Mouse (Mus musculus) cortical plate, adult 2 months (tissue): ENCODE data around the gene Tbc1d30.

Experiments used
- CTCF ChIP-seq: fragments of 200-500 bp; IDR thresholded peaks from 2 replicates; pipeline ENCODE4 v1.5.1; 2011; ENCODE audit warnings: mild to moderate bottlenecking, control low read depth, low read length; ENCODE audit not compliant: insufficient read depth; ENCODE audit errors: extremely low read depth
- POLR2A ChIP-seq: fragments of 200-500 bp; IDR thresholded peaks from 2 replicates; pipeline ENCODE4 v1.6.1; 2011; ENCODE audit warnings: mild to moderate bottlenecking, low read length, control low read depth; ENCODE audit not compliant: insufficient read depth; ENCODE audit errors: extremely low read depth

- TF ChIP-seq POLR2A (no peak), CTCF (no peak)
These were observed 8.8 kb downstream of the Tbc1d30 start for GRCm38 (mm10) chr10:121342260-121342659.
